Mouse (Mus musculus): ENCODE measurements around the gene A630076J17Rik. TPM values are rescaled to one million over a fixed set of nuclear protein-coding genes. Genes with fewer than 3 reads are reported as not detected.

Gene A630076J17Rik
- polyA plus RNA-seq, 1 experiment, result not detected

- Histone ChIP-seq H3K27ac (ENCODE audit: insufficient read depth, low read length) (no peak within 1 kb of the TSS), H3K4me1 (ENCODE audit: control insufficient read depth, insufficient read depth, low read length) (no peaks in the 10 kb centered on the region; the same call in 1 of the 2 replicates), H3K27me3 (ENCODE audit: control insufficient read depth, insufficient read depth, low read length) (no peaks in the 10 kb centered on the region), H3K4me3 (replicated peaks; ENCODE audit: insufficient read depth, low read depth, low read length) (peak within 1 kb of the TSS; percentile 64)
- peak; percentile 92 to 95 for DNase-seq
- 2% methylated on average over 43 of the region's 43 CpGs for WGBS
- TF ChIP-seq POLR2A (IDR thresholded peaks at IDR 0.05; ENCODE audit: borderline replicate concordance, insufficient read depth, low read length) (peak; percentile 77; the same call in 1 of the 2 replicates), CTCF (IDR thresholded peaks at IDR 0.05; ENCODE audit: borderline replicate concordance, insufficient read depth, low read depth, low read length) (no peak)
Measured at GRCm38 (mm10) chr3:107278479-107279269, 48.3 kb downstream of the A630076J17Rik start, which contains the start of gene Lamtor5. TSS of gene Lamtor5 (plus strand) at chr3:107278858.

Other genes starting within 250 kb of the A630076J17Rik start
- gene Kcna3, start 194.4 kb upstream of the A630076J17Rik start, polyA plus RNA-seq (2012; rRNA removed), result 3.3 and 3.9 TPM in 2 replicates
- gene Kcna2, start 129.5 kb upstream of the A630076J17Rik start, polyA plus RNA-seq (2012; rRNA removed), result 73.3 and 75.7 TPM in 2 replicates
- gene Kcna10, start 47.6 kb upstream of the A630076J17Rik start, polyA plus RNA-seq (2012; rRNA removed), result 0.08 and 0.10 TPM in 2 replicates
- gene Cym, start 8.9 kb upstream of the A630076J17Rik start, polyA plus RNA-seq (2012; rRNA removed), result not detected in 2 replicates
- gene Prok1, start 9.1 kb downstream of the A630076J17Rik start, polyA plus RNA-seq (2012; rRNA removed), result 0.87 and 1.0 TPM in 2 replicates
- 153 and 162 TPM in 2 replicates for gene Lamtor5, start 48.2 kb downstream of the A630076J17Rik start, polyA plus RNA-seq (2012; rRNA removed)
- gene Slc16a4, start 60.6 kb downstream of the A630076J17Rik start, polyA plus RNA-seq (2012; rRNA removed), result 2.6 and 2.8 TPM in 2 replicates
- gene Rbm15, start 103.1 kb downstream of the A630076J17Rik start, polyA plus RNA-seq (2012; rRNA removed), result 7.0 and 8.1 TPM in 2 replicates
- gene Kcnc4, start 228.9 kb downstream of the A630076J17Rik start, polyA plus RNA-seq (2012; rRNA removed), result 59.7 and 62.3 TPM in 2 replicates